Mouse (Mus musculus): ENCODE measurements around the gene Nup62.

GRCm38 (mm10) chr7:44871181-44871580 is 55.3 kb downstream of the Nup62 start:
- TF ChIP-seq EP300 (IDR thresholded peaks at IDR 0.05; ENCODE audit: low read depth) (no peak), CTCF (IDR thresholded peaks at IDR 0.05; ENCODE audit: low read depth) (no peak)

Data from liver, embryonic 14.5 days (tissue).